Mouse (Mus musculus) v-Abl transformed pro-B cells (cell line): ENCODE results near the gene Gas1.

ENCODE experiments used
- in situ Hi-C, 2 experiments: fragments of 400-800 bp; cut with MboI; formaldehyde crosslinking; loops; one replicate each; pipeline ENCODE4 v1.15.1; 2025; ENCODE audit not compliant: unreplicated experiment in 2 of 2

Gene Gas1

GRCm38 (mm10) chr13:60177106-60177796 is at the start of gene Gas1:
TSS of gene Gas1 (minus strand) at chr13:60177365.
- in situ Hi-C loops, result no loop called here

GRCm38 (mm10) chr13:60226251-60226836 is 49.2 kb upstream of the Gas1 start:
- in situ Hi-C loops, result no loop called here

GRCm38 (mm10) chr13:60225736-60226135 is 48.6 kb upstream of the Gas1 start:
- in situ Hi-C loops, result no loop called here

GRCm38 (mm10) chr13:60225276-60225675 is 48.1 kb upstream of the Gas1 start:
- in situ Hi-C loops, result no loop called here

GRCm38 (mm10) chr13:60223797-60224196 is 46.6 kb upstream of the Gas1 start:
- in situ Hi-C loops, result no loop called here

- in situ Hi-C loops, result no loop called here
Measured at GRCm38 (mm10) chr13:60222336-60222735, 45.2 kb upstream of the Gas1 start.

GRCm38 (mm10) chr13:60213896-60214295 is 36.7 kb upstream of the Gas1 start:
- in situ Hi-C loops, result no loop called here

GRCm38 (mm10) chr13:60207135-60207601 is 30.0 kb upstream of the Gas1 start:
- in situ Hi-C loops, result no loop called here

GRCm38 (mm10) chr13:60204746-60205145 is 27.6 kb upstream of the Gas1 start:
- in situ Hi-C loops, result no loop called here

GRCm38 (mm10) chr13:60193273-60193672 is 16.1 kb upstream of the Gas1 start:
- in situ Hi-C loops, result no loop called here

GRCm38 (mm10) chr13:60189923-60190322 is 12.8 kb upstream of the Gas1 start:
- in situ Hi-C loops, result no loop called here

GRCm38 (mm10) chr13:60188952-60189351 is 11.8 kb upstream of the Gas1 start:
- in situ Hi-C loops, result no loop called here

- in situ Hi-C loops, result no loop called here
Measured at GRCm38 (mm10) chr13:60187276-60187675, 10.1 kb upstream of the Gas1 start.

- in situ Hi-C loops, result no loop called here
Measured at GRCm38 (mm10) chr13:60182346-60182745, 5.2 kb upstream of the Gas1 start.

- in situ Hi-C loops, result no loop called here
Measured at GRCm38 (mm10) chr13:60179641-60180040, 2.5 kb upstream of the Gas1 start.

- in situ Hi-C loops, result no loop called here
Measured at GRCm38 (mm10) chr13:60178416-60178815, 1.3 kb upstream of the Gas1 start.

GRCm38 (mm10) chr13:60177797-60178110 is 589 bp upstream of the Gas1 start:
- in situ Hi-C loops, result no loop called here

- in situ Hi-C loops, result no loop called here
Measured at GRCm38 (mm10) chr13:60176776-60177105, 424 bp downstream of the Gas1 start.

- in situ Hi-C loops, result no loop called here
Measured at GRCm38 (mm10) chr13:60176136-60176775, 909 bp downstream of the Gas1 start.

GRCm38 (mm10) chr13:60175490-60176135 is 1.6 kb downstream of the Gas1 start:
- in situ Hi-C loops, result no loop called here

- in situ Hi-C loops, result no loop called here
Measured at GRCm38 (mm10) chr13:60174953-60175352, 2.2 kb downstream of the Gas1 start.
